Comparison of ENCODE assay signal across 8 mouse cellular contexts in the genomic region with DNA sequence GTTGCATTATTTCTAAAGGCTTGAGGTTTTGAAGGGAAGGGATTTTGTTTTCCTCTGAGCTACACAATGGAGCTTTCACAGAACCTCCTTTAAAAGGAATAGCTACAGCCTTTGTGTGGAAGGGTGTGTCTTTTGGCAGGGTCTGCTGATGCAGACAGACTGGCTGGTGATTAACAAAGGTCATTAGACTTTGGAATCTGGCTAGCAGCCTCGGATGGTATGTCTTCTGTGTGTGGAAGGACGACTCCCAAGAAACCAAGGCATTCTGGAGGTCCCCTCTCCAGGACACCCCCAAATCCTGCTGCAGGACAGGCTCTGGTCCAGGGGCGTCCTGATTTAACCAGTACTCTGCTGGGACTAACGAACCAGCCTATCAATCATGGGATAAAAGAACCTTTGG.
A peak's percentile ranks its signal among the peaks of the same experiment; 100 is the strongest.
DNase-seq lines count a peak whose midpoint lies in the region; ATAC-seq and TF ChIP-seq lines count a peak whose summit lies in the region.

No protein-coding gene starts in this region.

- no peak overlapping the region for H3K4me3 ChIP-seq in liver, adult 2 months (ENCODE audit: insufficient read depth, low read depth, low read length)
- no peak overlapping the region for H3K4me3 ChIP-seq in forebrain, embryonic 16.5 days (replicated peaks; ENCODE audit: low read length)
- H3K4me3 ChIP-seq in lung, adult 2 months (replicated peaks; ENCODE audit: extremely low read depth, low read depth, low read length) = no peak overlapping the region
- peak overlapping the region; percentile 6; the same call in 1 of the 2 replicates for H3K4me3 ChIP-seq in stomach, embryonic 14.5 days (ENCODE audit: low read depth, low read length)

- TF ChIP-seq CTCF in liver, adult 2 months (IDR thresholded peaks at IDR 0.05; ENCODE audit: low read depth, low read length) = no peak
- no peak for TF ChIP-seq CTCF in lung, adult 2 months (IDR thresholded peaks at IDR 0.05; ENCODE audit: insufficient read depth, low read length)

- H3K9me3 ChIP-seq in forebrain, embryonic 16.5 days (ENCODE audit: control insufficient read depth, low read length) = no peaks in the 10 kb centered on the region
- no peaks in the 10 kb centered on the region for H3K9me3 ChIP-seq in stomach, embryonic 14.5 days (ENCODE audit: control insufficient read depth, low read depth, low read length)

- H3K27ac ChIP-seq in liver, adult 2 months (replicated peaks; ENCODE audit: insufficient read depth, low read depth, low read length) = no peak overlapping the region
- H3K27ac ChIP-seq in forebrain, embryonic 16.5 days (ENCODE audit: low read length) = peak overlapping the region; percentile 86
- H3K27ac ChIP-seq in stomach, embryonic 14.5 days (ENCODE audit: low read length) = peak overlapping the region; percentile 90

- 22% methylated on average over 4 of the region's 4 CpGs for WGBS in liver, adult 2 months
- WGBS in forebrain, embryonic 16.5 days = 6% methylated on average over 4 of the region's 4 CpGs
- 27% methylated on average over 4 of the region's 4 CpGs for WGBS in lung, adult 2 months
- 15% methylated on average over 4 of the region's 4 CpGs for WGBS in stomach, embryonic 14.5 days

- peak; percentile 71 for ATAC-seq in forebrain, embryonic 16.5 days
- ATAC-seq in stomach, embryonic 14.5 days (ENCODE audit: insufficient number of reproducible peaks, insufficient read depth, low FRiP score, low read depth) = peak; percentile 49

- no peaks in the 10 kb centered on the region for H3K79me2 ChIP-seq in liver, adult 2 months (ENCODE audit: control insufficient read depth, insufficient read depth, low read length)

- H3K9ac ChIP-seq in liver, adult 2 months (ENCODE audit: low read depth, low read length) = no peak overlapping the region
- peak overlapping the region; percentile 7; the same call in 1 of the 2 replicates for H3K9ac ChIP-seq in forebrain, embryonic 16.5 days (replicated peaks; ENCODE audit: low read depth, low read length)
- H3K9ac ChIP-seq in stomach, embryonic 14.5 days (replicated peaks; ENCODE audit: low read depth, low read length) = 0 out of 2 replicates have a peak overlapping the region, but pooled peaks have one; percentile 10

- H3K36me3 ChIP-seq in liver, adult 2 months (ENCODE audit: control insufficient read depth, insufficient read depth, low read length) = no peaks in the 10 kb centered on the region
- peaks cover 27% of the 10 kb centered on the region for H3K36me3 ChIP-seq in forebrain, embryonic 16.5 days (ENCODE audit: control insufficient read depth, insufficient read depth)
- peaks cover 27% of the 10 kb centered on the region for H3K36me3 ChIP-seq in stomach, embryonic 14.5 days (ENCODE audit: control insufficient read depth, insufficient read depth, low read length)

- no peak for TF ChIP-seq POLR2A in liver, adult 2 months (IDR thresholded peaks at IDR 0.05; ENCODE audit: extremely low read depth, insufficient read depth, low read length)
- TF ChIP-seq POLR2A in lung, adult 2 months (IDR thresholded peaks at IDR 0.05; ENCODE audit: borderline replicate concordance, extremely low read depth, low read depth, low read length) = no peak

- peak; percentile 72 for DNase-seq in liver, adult 2 months (ENCODE audit: extremely low read depth, low read depth, low spot score)
- no peak for DNase-seq in liver
- peak; percentile 83 for DNase-seq in kidney, adult 11 months
- peak; percentile 24 for DNase-seq in lung, adult 2 months
- DNase-seq in spleen, postnatal 10 days (ENCODE audit: low spot score in 2 of 2) = no peak
- no peak for DNase-seq in frontal cortex, postnatal 36 days (ENCODE audit: low spot score in 2 of 2)

- peaks cover 10% of the 10 kb centered on the region for H3K4me1 ChIP-seq in liver, adult 2 months (ENCODE audit: control insufficient read depth, insufficient read depth, low read length)
- peaks cover 31% of the 10 kb centered on the region for H3K4me1 ChIP-seq in forebrain, embryonic 16.5 days (replicated peaks; ENCODE audit: control insufficient read depth, insufficient read depth, low read length)
- H3K4me1 ChIP-seq in lung, adult 2 months (ENCODE audit: control insufficient read depth, insufficient read depth, low read length) = peaks cover 21% of the 10 kb centered on the region
- peaks cover 32% of the 10 kb centered on the region for H3K4me1 ChIP-seq in stomach, embryonic 14.5 days (ENCODE audit: control insufficient read depth, insufficient read depth, low read length)

- no peaks in the 10 kb centered on the region for H3K27me3 ChIP-seq in liver, adult 2 months (ENCODE audit: control insufficient read depth, insufficient read depth, low read length)
- H3K27me3 ChIP-seq in forebrain, embryonic 16.5 days (replicated peaks; ENCODE audit: control insufficient read depth, insufficient read depth, low read length) = no peaks in the 10 kb centered on the region
- no peaks in the 10 kb centered on the region for H3K27me3 ChIP-seq in stomach, embryonic 14.5 days (ENCODE audit: control insufficient read depth, insufficient read depth, low read length)

- peak overlapping the region; percentile 36 for H3K4me2 ChIP-seq in forebrain, embryonic 16.5 days (ENCODE audit: low read length)
- peak overlapping the region; percentile 35 for H3K4me2 ChIP-seq in stomach, embryonic 14.5 days (replicated peaks; ENCODE audit: low read depth, low read length)

Comparison
In these comparisons a context has a peak if more than half of its experiments do, and no peak if none do; other contexts are left out.
1. DNase-seq: peak in liver, adult 2 months (single experiment), kidney, adult 11 months (single experiment) and lung, adult 2 months (single experiment); none in liver (single experiment), spleen, postnatal 10 days (0 of 2) and frontal cortex, postnatal 36 days (0 of 2).